Mouse (Mus musculus) forebrain, embryonic 11.5 days (tissue): Measurements from ENCODE around the gene Esr1. TPM values are rescaled to one million over a fixed set of nuclear protein-coding genes. Genes with fewer than 3 reads are reported as not detected.

Source experiments
- ATAC-seq: fragments of 200-750 bp; cut with Nextera tagmentation; replicated peaks from 2 replicates; pipeline ENCODE4 v1.8.0; 2017; ENCODE audit warnings: moderate TSS enrichment; ENCODE audit not compliant: low FRiP score
- DNase-seq: peaks from one replicate; pipeline ENCODE4 v3.0.0-alpha.2; 2017; ENCODE audit warnings: low spot score
- H3K27ac ChIP-seq: fragments of 300-500 bp; sonication (generic); 2 replicates; pipeline ENCODE4 v1.5.1; 2014; ENCODE audit warnings: low read depth, low read length
- H3K27me3 ChIP-seq: fragments of 300-500 bp; sonication (generic); 2 replicates; pipeline ENCODE4 v1.6.1; 2014; ENCODE audit warnings: mild to moderate bottlenecking, low read length, mixed read lengths; ENCODE audit not compliant: control insufficient read depth, insufficient read depth
- H3K36me3 ChIP-seq: fragments of 300-500 bp; sonication (generic); 2 replicates; pipeline ENCODE4 v1.6.1; 2014; ENCODE audit warnings: mild to moderate bottlenecking, low read length, moderate library complexity, mixed read lengths; ENCODE audit not compliant: control insufficient read depth, insufficient read depth
- H3K4me1 ChIP-seq: fragments of 300-500 bp; sonication (generic); replicated peaks from 2 replicates; pipeline ENCODE4 v1.6.1; 2014; ENCODE audit warnings: low read length, mixed read lengths; ENCODE audit not compliant: control insufficient read depth, insufficient read depth
- H3K4me2 ChIP-seq: fragments of 300-500 bp; sonication (generic); 2 replicates; pipeline ENCODE4 v1.6.1; 2014; ENCODE audit warnings: low read depth, mild to moderate bottlenecking, low read length, moderate library complexity, mixed read lengths; ENCODE audit not compliant: severe bottlenecking
- H3K4me3 ChIP-seq: fragments of 300-500 bp; sonication (generic); 2 replicates; pipeline ENCODE4 v1.5.1; 2014; ENCODE audit warnings: low read depth, low read length
- H3K9ac ChIP-seq: fragments of 300-500 bp; sonication (generic); 2 replicates; pipeline ENCODE4 v1.6.1; 2014; ENCODE audit warnings: low read length
- H3K9me3 ChIP-seq: fragments of 300-500 bp; sonication (generic); 2 replicates; pipeline ENCODE4 v1.6.1; 2016; ENCODE audit warnings: low read length, mixed read lengths; ENCODE audit not compliant: control insufficient read depth
- WGBS: fragments of 180-500 bp; shearing (Covaris S2); extraction: QIAGEN DNeasy Blood & Tissue Kit; methylation state at CpG from one replicate; pipeline ENCODE4 v1.1.7; 2014; 5-methylcytosine and 5-hydroxymethylcytosine counted together
- polyA plus RNA-seq: library from polyadenylated mRNA; unstranded; fragments of >200 nt; fragmentation: Nextera tagmentation; extraction: Ambion mirVana; gene quantifications from 2 replicates; pipeline ENCODE4 v1.2.1, GENCODE M21; 2014

The Esr1 gene
- polyA plus RNA-seq, 1 experiment from 2014 or later, result 0.13 TPM

- H3K27ac ChIP-seq, result no peak overlapping the region
- DNase-seq (no peak), ATAC-seq (no peak)
- H3K9me3 ChIP-seq, result no peaks in the 10 kb centered on the region
- WGBS, result 79% methylated on average over 3 of the region's 3 CpGs
- H3K4me2 ChIP-seq, result no peak overlapping the region
- H3K4me3 ChIP-seq, result no peak overlapping the region
- H3K9ac ChIP-seq, result no peak overlapping the region
- no peaks in the 10 kb centered on the region for H3K36me3 ChIP-seq
- H3K4me1 ChIP-seq, result no peaks in the 10 kb centered on the region
- no peaks in the 10 kb centered on the region for H3K27me3 ChIP-seq
These were observed 166.6 kb downstream of the Esr1 start for GRCm38 (mm10) chr10:4777996-4778395.

GRCm38 (mm10) chr10:4780926-4781325 lies 169.5 kb downstream of the Esr1 start:
- Histone ChIP-seq H3K9me3 (no peaks in the 10 kb centered on the region), H3K9ac (no peak overlapping the region), H3K27ac (no peak overlapping the region), H3K4me1 (no peaks in the 10 kb centered on the region), H3K27me3 (no peaks in the 10 kb centered on the region), H3K4me3 (no peak overlapping the region), H3K4me2 (no peak overlapping the region), H3K36me3 (no peaks in the 10 kb centered on the region)
- no peak for ATAC-seq
- WGBS, result 80% methylated on average over 6 of the region's 6 CpGs
- DNase-seq, result no peak

DNA sequence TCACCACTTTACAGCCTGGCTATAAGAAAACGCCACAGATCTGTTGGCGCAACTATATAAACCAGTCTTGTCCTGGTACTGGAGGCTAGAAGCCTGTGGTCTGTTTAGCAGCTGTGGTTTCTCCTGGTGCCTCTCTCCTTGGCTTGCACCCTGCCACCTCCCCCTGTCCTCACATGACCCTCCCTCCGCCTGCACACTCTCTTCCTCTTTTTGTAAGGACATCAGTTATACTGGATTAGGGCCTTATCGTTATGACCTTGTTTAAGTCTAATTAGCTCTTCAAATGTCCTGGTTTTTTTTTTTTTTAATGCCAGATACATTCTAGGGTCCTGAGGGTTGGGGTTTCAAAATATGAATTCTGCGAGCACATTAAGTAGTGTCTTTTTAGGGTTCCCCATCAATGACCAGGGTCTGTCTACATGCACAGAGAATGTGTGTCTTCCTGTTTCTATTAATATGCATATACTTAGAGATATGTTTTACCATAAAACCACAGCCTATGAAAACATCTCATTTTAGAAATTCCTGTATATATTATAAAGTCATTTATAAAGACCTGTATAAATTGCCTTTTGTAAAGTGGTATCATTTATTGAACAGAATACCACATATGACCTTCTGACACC lies 175.7 kb downstream of the Esr1 start:
- 89% methylated on average over 5 of the region's 5 CpGs for WGBS
- DNase-seq, result no peak
- Histone ChIP-seq H3K36me3 (no peaks in the 10 kb centered on the region), H3K9me3 (no peaks in the 10 kb centered on the region), H3K4me3 (no peak overlapping the region), H3K4me2 (no peak overlapping the region), H3K9ac (no peak overlapping the region), H3K4me1 (no peaks in the 10 kb centered on the region), H3K27ac (no peak overlapping the region), H3K27me3 (no peaks in the 10 kb centered on the region)
- no peak for ATAC-seq

DNA sequence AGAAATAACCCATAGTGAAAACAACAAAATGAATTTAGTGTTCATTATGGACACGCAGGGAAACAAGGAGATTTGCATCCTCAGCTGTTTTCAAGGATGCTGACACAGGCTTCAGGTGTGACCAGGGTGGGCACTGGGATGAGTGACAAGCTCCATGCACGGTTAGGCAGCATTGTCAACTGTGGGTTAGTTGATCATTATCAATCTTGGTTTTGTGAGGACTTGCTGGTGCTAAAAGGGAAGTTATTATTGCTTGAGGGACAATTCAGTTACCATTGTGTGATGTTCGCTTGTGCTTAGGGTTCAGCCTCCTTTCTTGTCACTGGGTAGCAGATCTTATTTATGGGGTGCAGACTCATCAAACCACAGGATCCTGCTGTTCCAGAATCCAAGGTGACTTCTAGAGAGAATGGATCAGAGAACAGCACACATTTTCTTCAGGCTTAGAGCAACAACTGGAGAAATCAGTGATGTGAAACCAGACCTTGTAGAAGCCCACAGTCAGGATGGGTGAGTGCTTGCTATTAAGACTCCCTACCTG lies 186.9 kb downstream of the Esr1 start:
- Histone ChIP-seq H3K9ac (no peak overlapping the region), H3K9me3 (no peaks in the 10 kb centered on the region), H3K4me2 (no peak overlapping the region), H3K36me3 (no peaks in the 10 kb centered on the region), H3K4me1 (no peaks in the 10 kb centered on the region), H3K27ac (no peak overlapping the region), H3K4me3 (no peak overlapping the region), H3K27me3 (no peaks in the 10 kb centered on the region)
- DNase-seq (no peak), ATAC-seq (no peak)
- WGBS, result 80% methylated on average over 3 of the region's 3 CpGs

- H3K36me3 ChIP-seq, result no peaks in the 10 kb centered on the region
- 90% methylated on average over 5 of the region's 5 CpGs for WGBS
- no peak overlapping the region for H3K27ac ChIP-seq
- H3K9ac ChIP-seq, result no peak overlapping the region
- ATAC-seq (no peak), DNase-seq (no peak)
- H3K4me1 ChIP-seq, result no peaks in the 10 kb centered on the region
- no peak overlapping the region for H3K4me2 ChIP-seq
- H3K27me3 ChIP-seq, result no peaks in the 10 kb centered on the region
- no peaks in the 10 kb centered on the region for H3K9me3 ChIP-seq
- H3K4me3 ChIP-seq, result no peak overlapping the region
These were observed 213.0 kb downstream of the Esr1 start for GRCm38 (mm10) chr10:4824366-4824765.

GRCm38 (mm10) chr10:4830592-4830991 lies 219.2 kb downstream of the Esr1 start:
- H3K36me3 ChIP-seq, result no peaks in the 10 kb centered on the region
- no peak overlapping the region for H3K4me2 ChIP-seq
- no peaks in the 10 kb centered on the region for H3K4me1 ChIP-seq
- H3K9ac ChIP-seq, result no peak overlapping the region
- ATAC-seq (no peak), DNase-seq (no peak)
- H3K9me3 ChIP-seq, result no peaks in the 10 kb centered on the region
- H3K27me3 ChIP-seq, result no peaks in the 10 kb centered on the region
- H3K4me3 ChIP-seq, result no peak overlapping the region
- 88% methylated on average over 6 of the region's 6 CpGs for WGBS
- no peak overlapping the region for H3K27ac ChIP-seq

DNA sequence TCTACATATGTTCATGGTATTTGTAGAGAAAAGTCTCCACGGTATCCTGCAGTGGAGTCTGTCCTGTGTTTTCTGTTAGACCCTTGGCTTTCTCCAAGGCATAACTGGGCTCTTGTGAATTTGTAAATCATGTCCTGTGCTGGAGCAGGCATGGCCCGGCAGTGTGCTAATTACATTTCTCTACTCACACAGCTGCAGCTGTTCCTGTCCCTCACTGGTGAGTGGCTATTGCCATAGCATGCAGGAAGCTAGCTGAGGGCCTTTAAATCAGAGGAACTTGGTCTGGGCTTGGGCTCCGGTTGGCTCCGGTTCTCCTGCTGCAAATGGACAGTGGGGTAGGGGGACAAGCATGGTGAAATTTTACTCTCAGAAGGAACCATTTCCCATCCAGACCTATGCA lies 226.7 kb downstream of the Esr1 start:
- no peak overlapping the region for H3K4me3 ChIP-seq
- no peaks in the 10 kb centered on the region for H3K4me1 ChIP-seq
- no peak overlapping the region for H3K9ac ChIP-seq
- H3K9me3 ChIP-seq, result no peaks in the 10 kb centered on the region
- no peaks in the 10 kb centered on the region for H3K27me3 ChIP-seq
- H3K4me2 ChIP-seq, result no peak overlapping the region
- H3K27ac ChIP-seq, result no peak overlapping the region
- H3K36me3 ChIP-seq, result no peaks in the 10 kb centered on the region
- DNase-seq, result no peak
- WGBS, result 93% methylated on average over 4 of the region's 4 CpGs
- ATAC-seq, result no peak

DNA sequence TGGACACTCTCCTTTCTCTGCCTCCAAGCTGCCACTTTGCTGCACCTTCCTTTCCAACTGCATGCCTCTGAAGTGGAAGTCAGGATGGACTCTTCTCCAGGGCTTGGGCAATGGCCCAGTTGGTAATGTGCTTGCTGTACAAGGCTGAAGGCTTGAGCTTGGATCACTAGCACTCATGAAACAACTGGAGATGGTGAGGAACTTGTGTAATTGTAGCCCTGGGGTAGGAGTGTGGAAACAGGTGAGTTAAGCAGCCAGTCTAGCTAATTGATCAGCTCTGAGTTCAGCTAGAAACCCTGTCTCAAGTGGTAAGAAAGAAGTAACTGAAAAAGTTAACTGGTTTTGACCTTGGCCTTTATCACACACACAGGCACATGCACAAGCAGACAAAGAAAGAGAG lies 229.6 kb downstream of the Esr1 start:
- H3K9me3 ChIP-seq, result no peaks in the 10 kb centered on the region

GRCm38 (mm10) chr10:4847523-4847922 lies 236.1 kb downstream of the Esr1 start:
- no peaks in the 10 kb centered on the region for H3K4me1 ChIP-seq
- DNase-seq (no peak), ATAC-seq (no peak)
- H3K4me2 ChIP-seq, result no peak overlapping the region
- H3K27me3 ChIP-seq, result no peaks in the 10 kb centered on the region
- no peaks in the 10 kb centered on the region for H3K36me3 ChIP-seq
- no peak overlapping the region for H3K9ac ChIP-seq
- WGBS, result 89% methylated on average over 2 of the region's 2 CpGs
- no peak overlapping the region for H3K4me3 ChIP-seq
- no peak overlapping the region for H3K27ac ChIP-seq
- no peaks in the 10 kb centered on the region for H3K9me3 ChIP-seq

More for the DNA sequence above, 229.6 kb downstream of the Esr1 start:
- Histone ChIP-seq H3K27ac (no peak overlapping the region), H3K36me3 (no peaks in the 10 kb centered on the region), H3K4me2 (no peak overlapping the region), H3K4me1 (no peaks in the 10 kb centered on the region), H3K9ac (no peak overlapping the region), H3K4me3 (no peak overlapping the region), H3K27me3 (no peaks in the 10 kb centered on the region)
- ATAC-seq (no peak), DNase-seq (no peak)
